Mouse (Mus musculus): ENCODE data around the gene Gria3. TPM values are rescaled to one million over a fixed set of nuclear protein-coding genes. Genes with fewer than 3 reads are reported as not detected.

The Gria3 gene
- polyA plus RNA-seq, 1 experiment, result 0.64 TPM

DNA sequence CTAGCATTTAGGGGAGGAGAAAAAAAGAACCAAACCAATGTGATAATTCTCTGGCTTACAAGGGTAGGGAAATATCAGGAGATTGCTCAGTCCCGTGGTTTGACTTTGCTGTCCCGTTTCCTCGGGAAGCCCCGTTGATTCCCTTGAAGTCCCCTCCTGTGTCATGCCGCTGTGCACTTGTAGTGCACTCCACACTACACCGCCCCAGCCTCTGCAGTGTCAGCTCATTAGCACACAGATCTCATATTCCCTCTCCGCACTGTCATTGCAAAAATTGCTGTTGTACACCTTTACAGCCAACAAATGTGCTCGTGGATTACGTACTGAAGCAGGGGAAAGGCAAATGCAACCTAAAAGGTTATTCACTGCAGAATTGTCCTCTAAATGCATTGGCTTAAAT, 5.6 kb downstream of the Gria3 start:
- H3K27me3 ChIP-seq (ENCODE audit: control insufficient read depth, insufficient read depth, low read length), result no peaks in the 10 kb centered on the region
- no peak for TF ChIP-seq POLR2A (IDR thresholded peaks at IDR 0.05; ENCODE audit: control insufficient read depth, low read depth, low read length)
- TF ChIP-seq CTCF (IDR thresholded peaks at IDR 0.05; ENCODE audit: control insufficient read depth, insufficient read depth, insufficient replicate concordance, low read depth, low read length), result no peak
- H3K27ac ChIP-seq (ENCODE audit: control insufficient read depth, insufficient read depth, low read depth, low read length), result no peak overlapping the region
- no peak overlapping the region for H3K4me3 ChIP-seq (ENCODE audit: control insufficient read depth, low read depth, low read length)
- no peaks in the 10 kb centered on the region for H3K36me3 ChIP-seq (ENCODE audit: control insufficient read depth, insufficient read depth, low read length)
- H3K4me1 ChIP-seq (ENCODE audit: control insufficient read depth, insufficient read depth, low read length), result peaks cover 4% of the 10 kb centered on the region; the same call in 1 of the 2 replicates

DNA sequence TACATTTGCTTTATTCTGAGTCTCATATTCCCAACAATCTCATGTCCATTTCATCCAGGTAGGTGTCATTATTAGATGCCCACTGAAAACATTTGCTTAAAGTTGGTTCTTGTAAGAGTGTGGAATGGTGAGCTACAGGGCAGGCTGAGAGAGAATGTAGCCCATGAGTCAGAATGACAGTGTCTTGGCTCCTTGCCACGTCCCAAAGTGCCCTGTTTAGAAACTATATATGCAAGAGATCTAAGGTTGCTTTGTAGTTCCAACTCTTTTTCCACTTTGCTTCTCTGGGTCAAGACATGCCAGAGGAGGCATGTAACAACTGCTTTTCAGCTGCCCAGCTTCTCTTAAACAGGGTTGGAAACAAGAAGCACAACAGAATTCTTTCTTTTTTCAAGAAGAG, 9.1 kb downstream of the Gria3 start:
- Histone ChIP-seq H3K4me3 (ENCODE audit: control insufficient read depth, low read depth, low read length) (no peak overlapping the region), H3K4me1 (ENCODE audit: control insufficient read depth, insufficient read depth, low read length) (no peaks in the 10 kb centered on the region), H3K36me3 (ENCODE audit: control insufficient read depth, insufficient read depth, low read length) (no peaks in the 10 kb centered on the region), H3K27me3 (ENCODE audit: control insufficient read depth, insufficient read depth, low read length) (no peaks in the 10 kb centered on the region), H3K27ac (ENCODE audit: control insufficient read depth, insufficient read depth, low read depth, low read length) (no peak overlapping the region)
- TF ChIP-seq POLR2A (IDR thresholded peaks at IDR 0.05; ENCODE audit: control insufficient read depth, low read depth, low read length) (no peak), CTCF (IDR thresholded peaks at IDR 0.05; ENCODE audit: control insufficient read depth, insufficient read depth, insufficient replicate concordance, low read depth, low read length) (no peak)

DNA sequence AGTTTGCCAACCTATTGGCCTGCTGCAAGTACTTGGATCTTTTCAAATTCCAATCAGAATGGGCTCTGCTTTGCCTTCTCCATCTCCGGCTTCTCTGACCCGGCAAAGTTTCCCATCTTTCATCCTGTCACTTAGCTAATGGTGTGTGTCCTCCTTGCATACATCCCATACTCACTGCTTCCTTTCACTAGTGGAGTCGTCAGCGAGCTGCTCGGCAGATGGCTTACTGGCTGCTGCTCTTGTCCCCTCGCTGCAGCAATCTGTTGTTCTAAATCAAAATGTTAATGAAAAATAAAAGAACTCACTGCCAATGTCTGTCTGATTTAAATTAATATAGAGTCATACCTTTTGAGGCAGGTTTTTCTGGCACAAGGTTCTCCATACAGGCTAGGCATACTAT, 25.0 kb downstream of the Gria3 start:
- Histone ChIP-seq H3K27ac (ENCODE audit: control insufficient read depth, insufficient read depth, low read depth, low read length) (no peak overlapping the region), H3K36me3 (ENCODE audit: control insufficient read depth, insufficient read depth, low read length) (no peaks in the 10 kb centered on the region), H3K4me3 (ENCODE audit: control insufficient read depth, low read depth, low read length) (no peak overlapping the region), H3K27me3 (ENCODE audit: control insufficient read depth, insufficient read depth, low read length) (no peaks in the 10 kb centered on the region), H3K4me1 (ENCODE audit: control insufficient read depth, insufficient read depth, low read length) (no peaks in the 10 kb centered on the region)
- no peak for TF ChIP-seq POLR2A (IDR thresholded peaks at IDR 0.05; ENCODE audit: control insufficient read depth, low read depth, low read length)
- no peak for TF ChIP-seq CTCF (IDR thresholded peaks at IDR 0.05; ENCODE audit: control insufficient read depth, insufficient read depth, insufficient replicate concordance, low read depth, low read length)

DNA sequence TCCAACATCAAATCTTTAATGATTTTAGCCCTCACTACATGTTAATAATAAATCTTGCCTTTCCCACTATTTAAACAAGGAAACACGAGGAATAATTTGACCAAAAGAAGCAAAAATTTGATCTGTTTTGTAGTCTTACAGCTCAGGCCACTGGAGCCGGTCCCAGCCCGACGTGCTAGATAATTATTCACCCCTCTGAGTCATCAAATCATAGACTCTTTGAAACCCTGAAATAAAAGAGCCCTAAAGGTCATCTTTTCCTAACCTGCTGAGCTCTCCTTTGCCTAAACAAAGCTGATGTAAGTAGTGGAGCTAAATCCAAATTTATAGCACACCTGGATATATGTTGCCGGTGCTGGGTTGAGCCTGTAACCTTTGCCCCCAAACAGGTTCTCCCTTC, 27.4 kb downstream of the Gria3 start:
- no peak overlapping the region for H3K4me3 ChIP-seq (ENCODE audit: control insufficient read depth, low read depth, low read length)
- no peaks in the 10 kb centered on the region for H3K27me3 ChIP-seq (ENCODE audit: control insufficient read depth, insufficient read depth, low read length)
- no peaks in the 10 kb centered on the region for H3K4me1 ChIP-seq (ENCODE audit: control insufficient read depth, insufficient read depth, low read length)
- TF ChIP-seq POLR2A (IDR thresholded peaks at IDR 0.05; ENCODE audit: control insufficient read depth, low read depth, low read length) (no peak), CTCF (IDR thresholded peaks at IDR 0.05; ENCODE audit: control insufficient read depth, insufficient read depth, insufficient replicate concordance, low read depth, low read length) (no peak)
- no peaks in the 10 kb centered on the region for H3K36me3 ChIP-seq (ENCODE audit: control insufficient read depth, insufficient read depth, low read length)
- no peak overlapping the region for H3K27ac ChIP-seq (ENCODE audit: control insufficient read depth, insufficient read depth, low read depth, low read length)

DNA sequence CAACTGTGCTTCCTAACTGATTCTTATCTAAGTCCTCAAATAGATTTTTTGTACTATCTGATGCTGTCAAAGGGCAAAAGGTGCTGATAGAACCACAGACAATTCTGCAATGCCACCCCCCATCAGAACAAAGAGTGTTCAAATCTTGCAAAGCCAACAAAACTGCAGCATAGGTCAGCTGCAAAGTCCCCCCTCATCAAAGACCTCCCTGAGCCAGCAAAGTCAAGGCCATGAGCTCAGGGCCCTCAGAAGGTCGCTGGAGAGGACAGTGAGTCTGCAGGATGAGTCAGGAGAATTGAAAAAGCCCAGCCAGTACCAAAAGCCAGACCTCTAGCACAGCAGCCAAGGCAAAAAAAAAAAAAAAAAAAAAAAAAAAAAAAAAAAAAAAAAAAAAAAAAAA, 34.9 kb downstream of the Gria3 start:
- H3K4me1 ChIP-seq (ENCODE audit: control insufficient read depth, insufficient read depth, low read length), result no peaks in the 10 kb centered on the region
- no peak overlapping the region for H3K27ac ChIP-seq (ENCODE audit: control insufficient read depth, insufficient read depth, low read depth, low read length)
- H3K4me3 ChIP-seq (ENCODE audit: control insufficient read depth, low read depth, low read length), result no peak overlapping the region
- no peaks in the 10 kb centered on the region for H3K36me3 ChIP-seq (ENCODE audit: control insufficient read depth, insufficient read depth, low read length)
- TF ChIP-seq CTCF (IDR thresholded peaks at IDR 0.05; ENCODE audit: control insufficient read depth, insufficient read depth, insufficient replicate concordance, low read depth, low read length) (no peak), POLR2A (IDR thresholded peaks at IDR 0.05; ENCODE audit: control insufficient read depth, low read depth, low read length) (no peak)
- H3K27me3 ChIP-seq (ENCODE audit: control insufficient read depth, insufficient read depth, low read length), result no peaks in the 10 kb centered on the region

DNA sequence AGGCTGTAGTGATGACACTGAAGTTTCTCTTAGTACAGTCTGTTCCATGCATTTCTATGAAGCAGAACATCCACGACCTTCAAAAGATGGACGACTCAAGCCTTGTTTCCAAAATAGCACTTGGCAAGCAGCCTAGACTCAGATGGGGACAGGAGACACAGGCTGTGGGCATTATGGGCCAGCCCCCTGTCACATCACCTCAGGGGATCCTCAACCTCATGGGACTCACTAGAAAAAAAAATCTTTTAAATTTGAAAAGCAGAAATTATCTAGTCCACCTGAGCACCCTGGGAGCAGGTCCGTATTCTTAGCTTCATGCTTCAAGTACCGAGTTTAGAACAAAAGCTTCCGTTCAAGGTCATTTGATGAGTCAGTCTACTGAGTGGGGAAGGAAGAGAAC, 38.2 kb downstream of the Gria3 start:
- Histone ChIP-seq H3K4me1 (ENCODE audit: control insufficient read depth, insufficient read depth, low read length) (no peaks in the 10 kb centered on the region), H3K27me3 (ENCODE audit: control insufficient read depth, insufficient read depth, low read length) (no peaks in the 10 kb centered on the region), H3K4me3 (ENCODE audit: control insufficient read depth, low read depth, low read length) (no peak overlapping the region), H3K27ac (ENCODE audit: control insufficient read depth, insufficient read depth, low read depth, low read length) (no peak overlapping the region), H3K36me3 (ENCODE audit: control insufficient read depth, insufficient read depth, low read length) (no peaks in the 10 kb centered on the region)
- TF ChIP-seq CTCF (IDR thresholded peaks at IDR 0.05; ENCODE audit: control insufficient read depth, insufficient read depth, insufficient replicate concordance, low read depth, low read length), result no peak
- no peak for TF ChIP-seq POLR2A (IDR thresholded peaks at IDR 0.05; ENCODE audit: control insufficient read depth, low read depth, low read length)

DNA sequence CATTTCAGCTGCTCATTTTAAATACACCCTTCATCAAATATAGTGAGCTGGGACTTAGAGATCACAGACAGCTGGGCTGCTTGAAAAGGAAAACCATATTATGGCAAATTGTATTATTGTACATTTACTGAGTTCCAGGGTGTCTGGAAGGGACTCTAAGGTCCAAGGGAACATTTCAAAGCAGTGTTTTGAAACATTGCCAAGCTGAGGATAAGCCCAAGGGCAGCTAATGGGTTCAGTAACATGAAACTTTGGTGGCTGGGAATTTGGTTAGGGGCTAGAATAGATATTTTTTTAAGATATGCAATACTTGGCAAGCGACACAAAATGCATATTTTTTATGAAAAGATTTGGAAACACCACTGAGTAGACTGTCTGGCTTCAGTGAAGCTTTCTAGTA, 48.2 kb downstream of the Gria3 start:
- Histone ChIP-seq H3K4me3 (ENCODE audit: control insufficient read depth, low read depth, low read length) (no peak overlapping the region), H3K36me3 (ENCODE audit: control insufficient read depth, insufficient read depth, low read length) (no peaks in the 10 kb centered on the region), H3K27ac (ENCODE audit: control insufficient read depth, insufficient read depth, low read depth, low read length) (no peak overlapping the region), H3K4me1 (ENCODE audit: control insufficient read depth, insufficient read depth, low read length) (no peaks in the 10 kb centered on the region), H3K27me3 (ENCODE audit: control insufficient read depth, insufficient read depth, low read length) (no peaks in the 10 kb centered on the region)
- TF ChIP-seq POLR2A (IDR thresholded peaks at IDR 0.05; ENCODE audit: control insufficient read depth, low read depth, low read length) (no peak), CTCF (IDR thresholded peaks at IDR 0.05; ENCODE audit: control insufficient read depth, insufficient read depth, insufficient replicate concordance, low read depth, low read length) (no peak)

DNA sequence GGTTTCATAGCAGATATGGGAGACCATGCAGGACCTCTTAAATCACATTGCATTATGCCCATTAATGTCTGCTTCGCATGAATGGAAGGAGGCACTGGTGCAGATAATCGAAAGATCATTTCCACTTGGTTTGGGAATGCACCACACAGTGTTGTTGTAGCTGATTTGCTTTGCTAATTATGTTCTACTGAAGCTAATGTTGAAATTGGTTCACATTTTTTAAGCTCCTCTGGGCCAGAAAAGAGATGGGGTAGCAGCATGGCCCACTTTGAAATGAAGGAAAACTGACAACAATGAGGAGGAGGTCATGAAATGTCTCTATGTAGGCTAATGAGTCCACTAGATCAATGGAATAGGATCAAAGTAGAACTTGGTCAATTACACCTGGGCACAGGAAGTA, 76.8 kb downstream of the Gria3 start:
- Histone ChIP-seq H3K4me3 (ENCODE audit: control insufficient read depth, low read depth, low read length) (no peak overlapping the region), H3K27ac (ENCODE audit: control insufficient read depth, insufficient read depth, low read depth, low read length) (no peak overlapping the region), H3K27me3 (ENCODE audit: control insufficient read depth, insufficient read depth, low read length) (no peaks in the 10 kb centered on the region), H3K36me3 (ENCODE audit: control insufficient read depth, insufficient read depth, low read length) (no peaks in the 10 kb centered on the region), H3K4me1 (ENCODE audit: control insufficient read depth, insufficient read depth, low read length) (no peaks in the 10 kb centered on the region)
- TF ChIP-seq POLR2A (IDR thresholded peaks at IDR 0.05; ENCODE audit: control insufficient read depth, low read depth, low read length) (no peak), CTCF (IDR thresholded peaks at IDR 0.05; ENCODE audit: control insufficient read depth, insufficient read depth, insufficient replicate concordance, low read depth, low read length) (no peak)
